Mouse (Mus musculus) CD4-positive helper T cell, adult 2 months (primary cell): ENCODE measurements around the gene 4933412E24Rik.

Source experiments
- DNase-seq: peaks from one replicate; pipeline ENCODE4 v3.0.0-alpha.2; 2012; ENCODE audit warnings: low read depth, missing footprints, low spot score

4933412E24Rik gene

GRCm38 (mm10) chr15:60016513-60016912, at the start of gene 4933412E24Rik:
Gene 4933412E24Rik (minus strand): TSS chr15:60016613.
- no peak for DNase-seq

- DNase-seq = no peak
Measured at GRCm38 (mm10) chr15:60030728-60031127, 14.3 kb upstream of the 4933412E24Rik start.

GRCm38 (mm10) chr15:60021256-60021655, 4.8 kb upstream of the 4933412E24Rik start:
- no peak for DNase-seq

GRCm38 (mm10) chr15:60010199-60010598, 6.2 kb downstream of the 4933412E24Rik start:
- DNase-seq = no peak

GRCm38 (mm10) chr15:60009610-60010009, 6.8 kb downstream of the 4933412E24Rik start:
- no peak for DNase-seq

GRCm38 (mm10) chr15:59983777-59984176, 32.6 kb downstream of the 4933412E24Rik start:
- DNase-seq = no peak

GRCm38 (mm10) chr15:59975310-59975709, 41.1 kb downstream of the 4933412E24Rik start:
- no peak for DNase-seq

- DNase-seq = no peak
Measured at GRCm38 (mm10) chr15:59974584-59974983, 41.8 kb downstream of the 4933412E24Rik start.

GRCm38 (mm10) chr15:59973651-59974519, 42.5 kb downstream of the 4933412E24Rik start:
- no peak for DNase-seq
